Mouse (Mus musculus) spleen, adult 2 months (tissue): Measurements from ENCODE around the gene H2-M10.2. TPM values are rescaled to one million over a fixed set of nuclear protein-coding genes. Genes with fewer than 3 reads are reported as not detected.

Experiments
- DNase-seq, 2 experiments: peaks; one replicate each; pipeline versions ENCODE4 v3.0.0 to v3.0.0-alpha.2; 2012 to 2021; ENCODE audit warnings: low spot score in 2 of 2, low read depth in 1 of 2
- H3K27ac ChIP-seq: fragments of 200-500 bp; 2 replicates; pipeline ENCODE4 v1.5.1; 2012; ENCODE audit warnings: low read length, inconsistent platforms; ENCODE audit not compliant: insufficient read depth
- H3K27me3 ChIP-seq: fragments of 200-500 bp; 2 replicates; pipeline ENCODE4 v1.6.1; 2012; ENCODE audit warnings: mild to moderate bottlenecking, moderate library complexity, low read length, inconsistent platforms; ENCODE audit not compliant: control insufficient read depth, insufficient read depth
- H3K36me3 ChIP-seq: fragments of 200-500 bp; 2 replicates; pipeline ENCODE4 v1.6.1; 2012; ENCODE audit warnings: mild to moderate bottlenecking, low read length, inconsistent platforms; ENCODE audit not compliant: control insufficient read depth, insufficient read depth
- H3K4me1 ChIP-seq: fragments of 200-500 bp; 2 replicates; pipeline ENCODE4 v1.6.1; 2011; ENCODE audit warnings: inconsistent platforms; ENCODE audit not compliant: control insufficient read depth, insufficient read depth, insufficient read length
- H3K4me3 ChIP-seq: fragments of 200-500 bp; 2 replicates; pipeline ENCODE4 v1.5.1; 2011; ENCODE audit warnings: mild to moderate bottlenecking, inconsistent platforms; ENCODE audit not compliant: insufficient read depth, insufficient read length; ENCODE audit errors: extremely low read depth
- CTCF ChIP-seq: fragments of 200-500 bp; IDR thresholded peaks from 2 replicates; pipeline ENCODE4 v1.5.1; 2011; ENCODE audit warnings: mild to moderate bottlenecking, inconsistent platforms; ENCODE audit not compliant: insufficient read depth, insufficient read length, insufficient replicate concordance; ENCODE audit errors: extremely low read depth
- POLR2A ChIP-seq: fragments of 200-500 bp; IDR thresholded peaks from 2 replicates; pipeline ENCODE4 v1.6.1; 2011; ENCODE audit warnings: low read depth, low read length, inconsistent platforms
- WGBS: fragments of 180-500 bp; shearing (Covaris S2); methylation state at CpG from one replicate; pipeline ENCODE4 v1.1.7; 2018; 5-methylcytosine and 5-hydroxymethylcytosine counted together
- polyA plus RNA-seq: library from polyadenylated mRNA; depleted of rRNA; stranded (reverse); fragments of >200 nt; gene quantifications from 2 replicates; pipeline ENCODE4 v1.2.3, GENCODE M21; 2012

H2-M10.2 gene
- polyA plus RNA-seq, 1 experiment = not detected

DNA sequence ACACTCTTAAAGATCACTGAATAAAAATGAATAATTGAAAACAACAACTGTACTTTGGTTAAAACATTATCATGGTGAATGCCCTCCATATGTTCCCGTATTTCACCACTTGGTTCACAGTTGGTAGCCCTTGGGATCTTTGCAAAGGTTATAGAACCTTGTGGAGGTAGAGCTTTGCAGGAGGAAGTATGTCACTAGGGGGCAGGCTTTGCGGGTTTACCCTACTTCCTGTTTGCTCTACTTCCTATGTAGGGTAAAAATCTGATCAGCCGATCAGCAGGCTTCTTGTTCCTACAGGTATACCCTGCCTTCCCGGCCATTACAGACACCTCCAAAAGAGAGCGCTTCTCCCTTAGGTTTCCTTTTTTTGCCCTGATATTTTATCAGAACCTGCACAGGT, 20.5 kb downstream of the H2-M10.2 start:
- Histone ChIP-seq H3K36me3 (peaks cover 21% of the 10 kb centered on the region), H3K27me3 (no peaks in the 10 kb centered on the region), H3K4me1 (peaks cover 3% of the 10 kb centered on the region; the same call in 1 of the 2 replicates), H3K4me3 (no peak overlapping the region), H3K27ac (0 out of 2 replicates have a peak overlapping the region, but pooled peaks have one; percentile 33)
- TF ChIP-seq CTCF (peak; percentile 11; the same call in 1 of the 2 replicates), POLR2A (no peak)
- peak; percentile 63 to 72 for DNase-seq
- WGBS = 44% methylated on average over 5 of the region's 5 CpGs

DNA sequence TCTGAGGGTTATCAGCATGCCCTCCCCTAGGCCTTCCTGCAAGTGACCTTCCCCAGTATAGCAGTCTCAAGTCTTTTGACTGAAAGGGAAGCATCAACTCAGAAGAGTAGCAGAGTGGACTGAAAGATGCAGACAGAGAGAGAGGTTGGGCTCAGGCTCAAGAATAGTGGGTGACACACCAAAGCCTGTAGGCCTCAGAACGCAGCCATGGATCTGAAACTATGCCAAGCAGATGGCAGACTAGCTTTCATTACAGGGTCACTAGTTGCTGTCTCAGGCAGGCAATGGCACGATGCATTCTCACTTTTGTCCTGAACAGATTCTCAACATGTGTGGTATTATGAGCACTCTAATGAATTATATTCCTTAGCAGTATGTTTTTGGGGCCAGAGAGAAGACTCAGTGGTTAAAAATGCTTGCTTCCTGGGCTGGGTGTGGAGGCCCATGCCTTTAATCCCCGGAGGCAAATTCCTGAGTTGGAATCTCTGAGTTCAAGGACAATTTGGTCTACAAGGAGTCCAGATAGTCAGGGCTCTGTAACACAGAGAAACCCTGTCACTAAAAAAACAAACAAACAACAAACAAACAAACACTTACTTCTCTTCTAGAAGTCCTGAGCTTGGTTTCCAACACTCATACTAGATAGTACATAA, 21.9 kb downstream of the H2-M10.2 start:
- peaks cover 26% of the 10 kb centered on the region for H3K36me3 ChIP-seq
- no peak overlapping the region for H3K27ac ChIP-seq
- TF ChIP-seq CTCF = no peak
- no peak for TF ChIP-seq POLR2A
- no peak overlapping the region for H3K4me3 ChIP-seq
- WGBS = 93% methylated on average over 3 of the region's 3 CpGs
- H3K27me3 ChIP-seq = no peaks in the 10 kb centered on the region
- no peak for DNase-seq
- H3K4me1 ChIP-seq = no peaks in the 10 kb centered on the region; the same call in 1 of the 2 replicates

GRCm38 (mm10) chr17:36261511-36262166, 24.7 kb downstream of the H2-M10.2 start:
- H3K36me3 ChIP-seq = peaks cover 19% of the 10 kb centered on the region
- H3K4me3 ChIP-seq = no peak overlapping the region
- H3K27ac ChIP-seq = no peak overlapping the region
- 47% methylated on average over 9 of the region's 9 CpGs for WGBS
- no peaks in the 10 kb centered on the region for H3K27me3 ChIP-seq
- no peak for DNase-seq
- TF ChIP-seq CTCF = no peak
- TF ChIP-seq POLR2A = no peak
- H3K4me1 ChIP-seq = peaks cover 4% of the 10 kb centered on the region; the same call in 1 of the 2 replicates

DNA sequence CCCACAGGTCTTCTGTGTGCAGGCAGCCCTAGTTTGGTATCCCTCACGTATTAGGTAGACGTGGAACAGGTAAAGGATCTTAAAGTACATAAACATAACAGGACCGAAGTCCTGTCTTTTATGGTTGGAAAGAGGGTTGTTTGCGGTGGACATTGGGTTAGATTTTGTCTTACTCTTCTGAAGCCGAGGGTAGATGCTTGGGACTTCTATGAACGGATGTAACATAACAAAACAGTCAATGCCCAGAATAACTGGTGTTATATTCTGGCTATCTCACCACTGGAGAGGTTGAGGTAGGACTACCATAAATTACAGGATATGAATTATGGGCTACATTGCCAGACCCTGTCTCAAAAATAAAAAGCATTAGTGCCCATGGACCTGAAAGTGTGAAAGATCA, 28.3 kb downstream of the H2-M10.2 start, which contains the start of gene Rpp21:
Rpp21 (minus strand) TSS at position 101 of the 400 bp plus-strand sequence.
- 49% methylated on average over 6 of the region's 6 CpGs for WGBS
- peaks cover 13% of the 10 kb centered on the region for H3K36me3 ChIP-seq
- peak within 1 kb of the TSS; percentile 98 for H3K4me3 ChIP-seq

GRCm38 (mm10) chr17:36257241-36257947, 28.9 kb downstream of the H2-M10.2 start:
- Histone ChIP-seq H3K27me3 (no peaks in the 10 kb centered on the region), H3K4me1 (peaks cover 4% of the 10 kb centered on the region; the same call in 1 of the 2 replicates), H3K4me3 (peak overlapping the region; percentile 98), H3K27ac (peak overlapping the region; percentile 87), H3K36me3 (peaks cover 12% of the 10 kb centered on the region)
- under 1% methylated on average over 37 of the region's 37 CpGs for WGBS
- TF ChIP-seq CTCF (peak; percentile 48; the same call in 1 of the 2 replicates), POLR2A (peak; percentile 81)
- peak; percentile 53 to 76 for DNase-seq

More for the DNA sequence above, 28.3 kb downstream of the H2-M10.2 start, which contains the start of gene Rpp21:
- no peak for DNase-seq
- Histone ChIP-seq H3K27ac (peak within 1 kb of the TSS; percentile 87), H3K27me3 (no peaks in the 10 kb centered on the region), H3K4me1 (peaks cover 4% of the 10 kb centered on the region; the same call in 1 of the 2 replicates)
- TF ChIP-seq POLR2A (no peak), CTCF (no peak)

DNA sequence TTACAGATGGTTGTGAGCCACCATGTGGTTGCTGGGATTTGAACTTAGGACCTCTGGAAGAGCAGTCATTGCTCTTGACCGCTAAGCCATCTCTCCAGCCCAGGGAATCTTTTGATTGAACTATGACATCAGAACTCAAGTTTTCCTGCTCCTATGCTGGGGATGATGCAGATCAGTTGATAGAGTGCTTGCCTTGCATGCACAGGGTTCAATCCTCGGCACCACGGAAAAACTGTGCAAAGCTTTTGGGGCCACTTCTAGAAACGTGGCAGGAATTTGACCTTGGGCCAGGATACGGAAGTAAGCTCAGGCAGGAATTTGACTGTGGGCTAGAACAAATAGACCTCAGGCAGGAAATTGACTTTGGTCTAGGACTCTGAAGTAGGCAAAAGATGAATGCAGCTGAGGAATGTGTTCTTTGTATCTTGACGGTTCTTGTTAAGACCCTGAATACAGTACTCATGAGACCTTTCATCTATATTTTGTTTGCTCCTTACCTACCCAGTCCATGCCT, 33.1 kb downstream of the H2-M10.2 start:
- peaks cover 2% of the 10 kb centered on the region; the same call in 1 of the 2 replicates for H3K27me3 ChIP-seq
- WGBS = 44% methylated on average over 6 of the region's 6 CpGs
- H3K4me1 ChIP-seq = peaks cover 7% of the 10 kb centered on the region
- DNase-seq = no peak
- no peak for TF ChIP-seq CTCF
- no peak for TF ChIP-seq POLR2A
- H3K36me3 ChIP-seq = no peaks in the 10 kb centered on the region; the same call in none of the 2 replicates
- H3K4me3 ChIP-seq = no peak overlapping the region
- no peak overlapping the region for H3K27ac ChIP-seq
